Mouse (Mus musculus): ENCODE data around the gene Akirin2. TPM values are rescaled to one million over a fixed set of nuclear protein-coding genes. Genes with fewer than 3 reads are reported as not detected.

Gene Akirin2
- polyA plus RNA-seq, 1 experiment = 19.5 TPM

DNA sequence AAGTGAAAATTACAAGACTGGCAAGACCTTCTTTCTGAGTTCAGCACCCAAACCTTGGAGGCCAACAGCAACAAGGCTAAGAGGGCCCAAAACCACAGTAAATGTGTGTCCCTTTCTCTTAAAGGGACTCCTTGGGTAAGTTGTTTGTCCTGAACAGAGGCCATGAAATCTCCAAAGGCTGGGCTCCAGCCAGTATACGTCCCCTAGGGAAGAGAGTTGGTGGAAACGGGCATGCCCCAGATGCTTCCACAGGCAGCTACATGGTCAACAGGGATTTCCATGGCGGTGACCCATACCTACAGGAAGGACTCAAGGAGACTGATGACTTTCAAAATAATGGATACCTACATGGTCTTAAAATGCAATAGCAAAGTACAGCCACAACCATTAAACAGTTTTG lies 32.7 kb downstream of the Akirin2 start:
- H3K27me3 ChIP-seq (ENCODE audit: control insufficient read depth, insufficient read depth, low read length) = no peaks in the 10 kb centered on the region
- no peak overlapping the region for H3K27ac ChIP-seq (ENCODE audit: insufficient read depth, low read depth, low read length)
- no peak overlapping the region for H3K4me3 ChIP-seq (ENCODE audit: low read depth, low read length)
- no peak for TF ChIP-seq CTCF (IDR thresholded peaks at IDR 0.05; ENCODE audit: extremely low read depth, insufficient read length, insufficient replicate concordance, low read depth, low read length)
- TF ChIP-seq POLR2A (IDR thresholded peaks at IDR 0.05; ENCODE audit: low read depth, low read length) = no peak
- peaks cover 40% of the 10 kb centered on the region for H3K36me3 ChIP-seq (ENCODE audit: control insufficient read depth, insufficient read depth, low read length)
- 94% methylated on average over 3 of the region's 3 CpGs for WGBS
- H3K4me1 ChIP-seq (ENCODE audit: control insufficient read depth, insufficient read depth, insufficient read length, low read length) = no peaks in the 10 kb centered on the region

GRCm38 (mm10) chr4:34584871-34585607 lies 34.3 kb downstream of the Akirin2 start:
- no peaks in the 10 kb centered on the region for H3K4me1 ChIP-seq (ENCODE audit: control insufficient read depth, insufficient read depth, insufficient read length, low read length)
- no peaks in the 10 kb centered on the region for H3K27me3 ChIP-seq (ENCODE audit: control insufficient read depth, insufficient read depth, low read length)
- no peak overlapping the region for H3K27ac ChIP-seq (ENCODE audit: insufficient read depth, low read depth, low read length)
- peaks cover 32% of the 10 kb centered on the region for H3K36me3 ChIP-seq (ENCODE audit: control insufficient read depth, insufficient read depth, low read length)
- TF ChIP-seq CTCF (IDR thresholded peaks at IDR 0.05; ENCODE audit: extremely low read depth, insufficient read length, insufficient replicate concordance, low read depth, low read length) = no peak
- TF ChIP-seq POLR2A (IDR thresholded peaks at IDR 0.05; ENCODE audit: low read depth, low read length) = no peak
- WGBS = 77% methylated on average over 7 of the region's 7 CpGs
- no peak overlapping the region for H3K4me3 ChIP-seq (ENCODE audit: low read depth, low read length)

DNA sequence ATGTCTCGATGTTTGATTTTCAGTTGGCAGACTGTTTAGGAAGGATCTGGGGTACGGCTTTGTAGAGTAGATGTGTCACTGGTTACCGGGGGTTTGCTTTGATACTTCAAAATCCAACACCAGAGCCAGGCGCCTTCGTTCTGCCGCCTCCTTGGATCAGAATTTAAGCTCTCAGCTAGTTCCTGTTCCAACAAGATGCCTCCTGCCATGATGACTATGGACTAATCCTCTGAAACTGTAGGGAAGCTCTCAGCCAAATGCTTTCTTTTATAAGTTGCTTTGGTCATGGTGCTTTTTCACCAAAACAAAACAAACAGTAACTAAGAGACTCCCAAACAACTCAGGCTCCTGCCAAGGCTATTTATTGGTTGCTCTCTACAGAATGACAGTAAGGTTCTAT lies 52.4 kb downstream of the Akirin2 start:
- H3K4me1 ChIP-seq (ENCODE audit: control insufficient read depth, insufficient read depth, insufficient read length, low read length) = no peaks in the 10 kb centered on the region
- H3K27ac ChIP-seq (ENCODE audit: insufficient read depth, low read depth, low read length) = no peak overlapping the region
- H3K4me3 ChIP-seq (ENCODE audit: low read depth, low read length) = no peak overlapping the region
- 95% methylated on average over 6 of the region's 6 CpGs for WGBS
- peaks cover 37% of the 10 kb centered on the region for H3K36me3 ChIP-seq (ENCODE audit: control insufficient read depth, insufficient read depth, low read length)
- no peaks in the 10 kb centered on the region for H3K27me3 ChIP-seq (ENCODE audit: control insufficient read depth, insufficient read depth, low read length)
- TF ChIP-seq POLR2A (IDR thresholded peaks at IDR 0.05; ENCODE audit: low read depth, low read length) = no peak

DNA sequence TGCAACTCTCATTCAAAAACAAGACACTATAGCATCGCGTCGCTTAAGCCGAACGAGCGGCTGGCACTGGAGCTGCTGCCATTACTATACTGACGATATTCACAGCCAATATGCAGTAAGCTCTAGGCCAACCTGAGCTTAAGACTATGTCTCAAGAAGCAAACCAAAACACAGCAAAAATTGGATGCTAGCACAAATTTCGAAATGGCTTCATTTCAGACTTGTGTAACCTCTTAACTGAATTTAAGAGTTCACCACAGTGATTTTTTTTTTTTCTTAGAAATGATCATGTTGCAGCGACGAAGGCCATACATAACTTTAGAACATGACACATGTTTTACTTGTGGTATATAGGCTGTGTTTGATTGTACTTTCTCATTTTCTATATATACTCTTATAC lies 55.9 kb downstream of the Akirin2 start:
- Histone ChIP-seq H3K36me3 (ENCODE audit: control insufficient read depth, insufficient read depth, low read length) (peaks cover 28% of the 10 kb centered on the region), H3K4me3 (ENCODE audit: low read depth, low read length) (no peak overlapping the region), H3K27ac (ENCODE audit: insufficient read depth, low read depth, low read length) (no peak overlapping the region), H3K4me1 (ENCODE audit: control insufficient read depth, insufficient read depth, insufficient read length, low read length) (no peaks in the 10 kb centered on the region), H3K27me3 (ENCODE audit: control insufficient read depth, insufficient read depth, low read length) (no peaks in the 10 kb centered on the region)
- WGBS = 97% methylated on average over 10 of the region's 10 CpGs
- TF ChIP-seq POLR2A (IDR thresholded peaks at IDR 0.05; ENCODE audit: low read depth, low read length) (no peak), CTCF (IDR thresholded peaks at IDR 0.05; ENCODE audit: extremely low read depth, insufficient read length, insufficient replicate concordance, low read depth, low read length) (no peak)

DNA sequence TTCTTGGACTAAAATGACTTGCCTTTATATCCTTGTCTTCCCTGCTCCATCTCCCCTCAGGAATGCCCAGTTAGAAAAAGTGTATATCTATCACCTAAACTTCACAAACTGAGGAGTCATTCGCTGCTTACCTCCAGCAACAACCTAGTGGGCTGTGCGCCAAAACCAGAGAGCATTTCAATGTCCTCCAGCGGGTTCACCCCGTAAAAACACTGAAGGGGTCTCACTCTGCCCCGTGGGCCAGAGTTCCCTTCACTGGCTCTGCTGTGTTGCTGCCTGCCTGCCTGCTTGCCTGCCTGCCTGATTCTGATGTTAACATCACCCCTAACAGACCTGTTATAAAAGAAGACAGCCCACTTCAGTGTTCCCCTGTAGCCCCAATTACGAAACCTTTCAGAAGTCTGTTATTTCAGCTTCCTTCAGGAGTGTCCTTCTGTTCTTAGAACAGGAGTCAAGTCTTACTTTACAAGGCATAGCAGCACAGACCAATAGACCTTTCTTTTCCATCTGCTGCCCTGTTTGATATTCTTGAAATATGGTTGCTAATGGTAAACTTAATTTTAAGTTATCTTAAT lies 62.9 kb downstream of the Akirin2 start:
- H3K4me1 ChIP-seq (ENCODE audit: control insufficient read depth, insufficient read depth, insufficient read length, low read length) = peaks cover 4% of the 10 kb centered on the region
- H3K4me3 ChIP-seq (ENCODE audit: low read depth, low read length) = no peak overlapping the region
- WGBS = 32% methylated on average over 6 of the region's 6 CpGs
- TF ChIP-seq POLR2A (IDR thresholded peaks at IDR 0.05; ENCODE audit: low read depth, low read length) = no peak
- no peak for TF ChIP-seq CTCF (IDR thresholded peaks at IDR 0.05; ENCODE audit: extremely low read depth, insufficient read length, insufficient replicate concordance, low read depth, low read length)
- H3K27ac ChIP-seq (ENCODE audit: insufficient read depth, low read depth, low read length) = no peak overlapping the region
- no peaks in the 10 kb centered on the region for H3K27me3 ChIP-seq (ENCODE audit: control insufficient read depth, insufficient read depth, low read length)
- peaks cover 4% of the 10 kb centered on the region; the same call in 1 of the 2 replicates for H3K36me3 ChIP-seq (ENCODE audit: control insufficient read depth, insufficient read depth, low read length)

- no peaks in the 10 kb centered on the region for H3K27me3 ChIP-seq (ENCODE audit: control insufficient read depth, insufficient read depth, low read length)
- no peak for TF ChIP-seq CTCF (IDR thresholded peaks at IDR 0.05; ENCODE audit: extremely low read depth, insufficient read length, insufficient replicate concordance, low read depth, low read length)
- peak; percentile 89 for TF ChIP-seq POLR2A (IDR thresholded peaks at IDR 0.05; ENCODE audit: low read depth, low read length)
- H3K36me3 ChIP-seq (ENCODE audit: control insufficient read depth, insufficient read depth, low read length) = peaks cover under 1% of the 10 kb centered on the region; the same call in 1 of the 2 replicates
- H3K27ac ChIP-seq (ENCODE audit: insufficient read depth, low read depth, low read length) = peak within 1 kb of the TSS; percentile 84
- peaks cover 4% of the 10 kb centered on the region for H3K4me1 ChIP-seq (ENCODE audit: control insufficient read depth, insufficient read depth, insufficient read length, low read length)
- WGBS = under 1% methylated on average over 42 of the region's 42 CpGs
- H3K4me3 ChIP-seq (ENCODE audit: low read depth, low read length) = peak within 1 kb of the TSS; percentile 95
These were observed 63.9 kb downstream of the Akirin2 start, which contains the start of the genes Orc3 and Rars2 for GRCm38 (mm10) chr4:34614630-34615094. Gene Orc3, minus strand, starts transcription at chr4:34614944. Gene Rars2, plus strand, starts transcription at chr4:34614957.

DNA sequence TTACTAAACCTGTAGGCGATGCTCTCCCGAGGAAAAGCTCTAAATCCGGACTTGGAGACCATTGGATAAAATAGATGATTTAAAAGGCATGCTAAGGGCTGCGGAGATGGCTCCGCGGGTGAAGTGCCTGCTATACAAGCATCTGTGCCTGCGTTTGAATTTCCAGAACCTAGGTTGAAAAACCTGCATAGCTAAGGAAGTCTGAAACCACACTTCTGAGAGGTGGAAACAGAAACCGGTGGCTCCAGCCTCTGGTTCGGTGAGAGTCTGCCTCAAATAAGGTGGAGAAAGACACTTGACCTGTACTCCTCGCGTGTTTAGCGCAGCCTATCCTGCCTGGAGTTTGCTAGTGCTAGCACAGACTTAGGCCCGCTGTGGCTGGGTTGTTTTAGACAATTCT lies 64.6 kb downstream of the Akirin2 start:
- H3K27ac ChIP-seq (ENCODE audit: insufficient read depth, low read depth, low read length) = peak overlapping the region; percentile 68
- no peaks in the 10 kb centered on the region for H3K36me3 ChIP-seq (ENCODE audit: control insufficient read depth, insufficient read depth, low read length)
- H3K27me3 ChIP-seq (ENCODE audit: control insufficient read depth, insufficient read depth, low read length) = no peaks in the 10 kb centered on the region
- TF ChIP-seq CTCF (IDR thresholded peaks at IDR 0.05; ENCODE audit: extremely low read depth, insufficient read length, insufficient replicate concordance, low read depth, low read length) (no peak), POLR2A (IDR thresholded peaks at IDR 0.05; ENCODE audit: low read depth, low read length) (no peak)
- under 1% methylated on average over 13 of the region's 13 CpGs for WGBS
- H3K4me1 ChIP-seq (ENCODE audit: control insufficient read depth, insufficient read depth, insufficient read length, low read length) = peaks cover 7% of the 10 kb centered on the region
- H3K4me3 ChIP-seq (ENCODE audit: low read depth, low read length) = peak overlapping the region; percentile 95

Measured in small intestine, adult 2 months (tissue).